10 mouse cellular contexts compared by ENCODE assay signal in the genomic region with DNA sequence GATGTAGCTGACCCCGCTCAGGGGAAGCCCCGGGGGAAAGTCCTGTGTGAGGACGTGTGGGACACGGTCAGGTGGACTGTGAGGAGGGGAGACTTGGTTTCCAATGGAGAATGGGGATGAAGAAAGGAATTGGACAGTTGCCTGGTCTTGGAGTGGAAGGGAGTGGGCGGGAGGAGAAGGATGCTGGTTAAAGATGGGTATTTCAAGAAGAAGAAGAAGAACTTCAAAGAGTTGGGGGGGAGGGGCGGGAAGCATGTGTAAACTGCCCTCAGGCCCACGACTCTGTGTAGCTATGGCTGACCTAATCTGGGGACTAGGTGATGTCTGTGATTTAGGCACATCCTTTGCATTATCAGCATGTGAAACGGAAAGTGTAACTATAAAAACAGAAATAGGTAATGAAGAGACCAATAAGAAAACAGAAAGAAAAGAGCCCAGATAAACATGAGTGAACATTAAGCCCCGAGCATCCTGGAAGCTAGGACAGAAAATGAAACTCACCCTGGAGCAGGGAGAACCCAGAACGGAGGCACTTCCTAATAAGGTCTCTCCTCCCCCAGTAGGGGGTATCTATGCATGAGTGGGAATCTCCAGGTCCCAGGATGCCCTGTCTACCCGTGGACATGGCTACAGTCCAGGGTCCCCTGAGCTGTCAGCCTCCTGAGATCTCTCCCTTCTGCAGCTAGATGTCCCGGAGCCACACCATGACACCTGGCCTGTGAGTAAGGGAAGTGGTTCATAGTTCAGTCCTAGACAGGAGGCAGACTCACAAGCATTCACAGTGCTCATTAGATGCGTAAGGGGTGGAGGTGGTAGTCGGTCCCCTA. TPM values are rescaled to one million over a fixed set of nuclear protein-coding genes. Genes with fewer than 3 reads are reported as not detected.
DNase-seq lines count a peak whose midpoint lies in the region; ATAC-seq and TF ChIP-seq lines count a peak whose summit lies in the region.
"Had no signal": no experiment of that assay in that cellular context is flagged by ENCODE, and none has a peak within 500 bp of the region (broad histone marks: within the 10 kb centered on the region; RNA-seq: fewer than 3 reads in every experiment).

No protein-coding gene starts in this region.

- TF ChIP-seq CTCF in lung, adult 2 months (IDR thresholded peaks at IDR 0.05; ENCODE audit: insufficient read depth, low read length): no peak

- no peak for ATAC-seq in forebrain, embryonic 15.5 days (replicated peaks)
- ATAC-seq in neural tube, embryonic 14.5 days (ENCODE audit: low read depth): no peak
- ATAC-seq: forebrain, embryonic 14.5 days had no signal

- DNase-seq in forebrain, embryonic 10.5 days (ENCODE audit: extremely low spot score, low spot score): no peak
- DNase-seq in lung, adult 2 months: no peak
- DNase-seq in lung, postnatal 4 days: no peak
- DNase-seq in induced T-regulatory cell, adult 2 months (ENCODE audit: low read depth): peak; percentile 83
- DNase-seq in cerebellum, adult 8-10 months: no peak
- DNase-seq in T-cell, adult 2 months (ENCODE audit: low spot score): no peak
- DNase-seq: adrenal gland, postnatal 25 days had no signal

- no peak overlapping the region for H3K9ac ChIP-seq in forebrain, embryonic 15.5 days (replicated peaks)
- H3K9ac ChIP-seq in neural tube, embryonic 14.5 days (replicated peaks; ENCODE audit: low read depth, low read length): no peak overlapping the region

- no peaks in the 10 kb centered on the region for H3K27me3 ChIP-seq in forebrain, embryonic 10.5 days (ENCODE audit: poor library complexity, severe bottlenecking)
- H3K27me3 ChIP-seq in forebrain, embryonic 15.5 days: no peaks in the 10 kb centered on the region
- no peaks in the 10 kb centered on the region for H3K27me3 ChIP-seq in neural tube, embryonic 14.5 days (ENCODE audit: control insufficient read depth, insufficient read depth, low read length)

- WGBS in forebrain, embryonic 10.5 days: 73% methylated on average over 14 of the region's 14 CpGs
- 71% methylated on average over 14 of the region's 14 CpGs for WGBS in forebrain, embryonic 15.5 days
- WGBS in lung, adult 2 months: 31% methylated on average over 14 of the region's 14 CpGs
- WGBS in neural tube, embryonic 14.5 days: 77% methylated on average over 14 of the region's 14 CpGs

- H3K27ac ChIP-seq in forebrain, embryonic 10.5 days: 0 out of 2 replicates have a peak overlapping the region, but pooled peaks have one; percentile 45
- no peak overlapping the region for H3K27ac ChIP-seq in forebrain, embryonic 15.5 days (replicated peaks)
- H3K27ac ChIP-seq in neural tube, embryonic 14.5 days (ENCODE audit: low read depth, low read length): no peak overlapping the region

- H3K4me3 ChIP-seq in forebrain, embryonic 10.5 days: no peak overlapping the region
- H3K4me3 ChIP-seq in forebrain, embryonic 15.5 days: no peak overlapping the region
- H3K4me3 ChIP-seq in lung, adult 2 months (replicated peaks; ENCODE audit: extremely low read depth, low read depth, low read length): peak overlapping the region; percentile 67
- no peak overlapping the region for H3K4me3 ChIP-seq in neural tube, embryonic 14.5 days (ENCODE audit: low read depth, low read length)

- TF ChIP-seq POLR2A in lung, adult 2 months (IDR thresholded peaks at IDR 0.05; ENCODE audit: borderline replicate concordance, extremely low read depth, low read depth, low read length): no peak

- peaks cover 23% of the 10 kb centered on the region for H3K4me1 ChIP-seq in forebrain, embryonic 10.5 days
- no peaks in the 10 kb centered on the region for H3K4me1 ChIP-seq in forebrain, embryonic 15.5 days
- H3K4me1 ChIP-seq in lung, adult 2 months (ENCODE audit: control insufficient read depth, insufficient read depth, low read length): peaks cover 14% of the 10 kb centered on the region
- no peaks in the 10 kb centered on the region for H3K4me1 ChIP-seq in neural tube, embryonic 14.5 days (ENCODE audit: control insufficient read depth, insufficient read depth, low read length)

- no peaks in the 10 kb centered on the region for H3K9me3 ChIP-seq in forebrain, embryonic 10.5 days
- H3K9me3 ChIP-seq in forebrain, embryonic 15.5 days: no peaks in the 10 kb centered on the region
- no peaks in the 10 kb centered on the region for H3K9me3 ChIP-seq in neural tube, embryonic 14.5 days (ENCODE audit: control insufficient read depth, low read length)

- H3K36me3 ChIP-seq in forebrain, embryonic 10.5 days (replicated peaks): no peaks in the 10 kb centered on the region
- H3K36me3 ChIP-seq in forebrain, embryonic 15.5 days: no peaks in the 10 kb centered on the region
- no peaks in the 10 kb centered on the region for H3K36me3 ChIP-seq in neural tube, embryonic 14.5 days (ENCODE audit: control insufficient read depth, insufficient read depth, low read length)

- no peak overlapping the region for H3K4me2 ChIP-seq in forebrain, embryonic 15.5 days (replicated peaks)
- H3K4me2 ChIP-seq in neural tube, embryonic 14.5 days (ENCODE audit: low read depth, low read length): peak overlapping the region; percentile 26; the same call in 1 of the 2 replicates

RNA-seq across cellular contexts. Expression of a gene that starts 0.4 kb away (rescaled TPM):
- polyA plus RNA-seq in forebrain, embryonic 10.5 days (2016; fragmentation: Nextera tagmentation; extraction: Ambion mirVana): 0.74 TPM in 2 replicates
- polyA plus RNA-seq in forebrain, embryonic 15.5 days (2015; fragmentation: Nextera tagmentation; extraction: Ambion mirVana): 1.0 and 1.1 TPM in 2 replicates
- polyA plus RNA-seq in lung, adult 2 months (2012; rRNA removed): 43.9 and 51.2 TPM in 2 replicates
- polyA plus RNA-seq in neural tube, embryonic 14.5 days (2014; fragmentation: Nextera tagmentation; extraction: Ambion mirVana): 0.35 and 1.1 TPM in 2 replicates

RNA-seq across cellular contexts. Expression of a gene that starts 38.7 kb away (rescaled TPM):
- not detected in 2 replicates for polyA plus RNA-seq in forebrain, embryonic 10.5 days (2016; fragmentation: Nextera tagmentation; extraction: Ambion mirVana)
- 0.64 and 0.70 TPM in 2 replicates for polyA plus RNA-seq in forebrain, embryonic 15.5 days (2015; fragmentation: Nextera tagmentation; extraction: Ambion mirVana)
- polyA plus RNA-seq in lung, adult 2 months (2012; rRNA removed): 8.1 and 20.3 TPM in 2 replicates
- 0.29 and 0.75 TPM in 2 replicates for polyA plus RNA-seq in neural tube, embryonic 14.5 days (2014; fragmentation: Nextera tagmentation; extraction: Ambion mirVana)

RNA-seq across cellular contexts. Expression of a gene that starts 59.6 kb away (rescaled TPM):
- polyA plus RNA-seq in forebrain, embryonic 10.5 days (2016; fragmentation: Nextera tagmentation; extraction: Ambion mirVana): 41.8 and 42.1 TPM in 2 replicates
- polyA plus RNA-seq in forebrain, embryonic 15.5 days (2015; fragmentation: Nextera tagmentation; extraction: Ambion mirVana): 41.8 and 42.8 TPM in 2 replicates
- polyA plus RNA-seq in lung, adult 2 months (2012; rRNA removed): 19.8 and 22.3 TPM in 2 replicates
- 42.5 and 51.8 TPM in 2 replicates for polyA plus RNA-seq in neural tube, embryonic 14.5 days (2014; fragmentation: Nextera tagmentation; extraction: Ambion mirVana)

Comparison
In these comparisons a context has a peak if more than half of its experiments do, and no peak if none do; other contexts are left out.
1. RNA of a gene that starts 0.4 kb away (polyA plus RNA-seq): 43.9 to 51.2 TPM in lung, adult 2 months; 0.35 to 1.1 TPM in neural tube, embryonic 14.5 days, 1.0 to 1.1 TPM in forebrain, embryonic 15.5 days and 0.74 TPM in forebrain, embryonic 10.5 days; every median in the first group is over 10 times any median in the second.